Mouse (Mus musculus): Measurements from ENCODE around the gene Sugp1.
"Not testable (repeated sequence)": the region's sequence is repeated elsewhere in the genome, so short reads cannot be mapped to it uniquely, and the experiment has no call there.

The Sugp1 gene

GRCm38 (mm10) chr8:70042583-70043455, at the start of gene Sugp1, which contains the start of gene Mau2:
TSS of gene Sugp1 (plus strand) at chr8:70042813.
TSS of gene Mau2 (minus strand) at chr8:70042734.
- DNase-seq (ENCODE audit: low spot score in 2 of 2) = peak; percentile 91 to 95

GRCm38 (mm10) chr8:69995422-69995775, 47.2 kb upstream of the Sugp1 start:
- no peak for DNase-seq (ENCODE audit: low spot score in 2 of 2)

GRCm38 (mm10) chr8:69995776-69996588, 46.6 kb upstream of the Sugp1 start, which contains the start of gene Gatad2a:
TSS of gene Gatad2a (minus strand) at chr8:69996384.
- DNase-seq (ENCODE audit: low spot score in 2 of 2) = peak; percentile 100

GRCm38 (mm10) chr8:69996589-69997285, 45.9 kb upstream of the Sugp1 start:
- no peak for DNase-seq (ENCODE audit: low spot score in 2 of 2)

- DNase-seq (ENCODE audit: low spot score in 2 of 2) = no peak
Observed at GRCm38 (mm10) chr8:69998706-69999105, 43.9 kb upstream of the Sugp1 start.

GRCm38 (mm10) chr8:69999236-69999635, 43.4 kb upstream of the Sugp1 start:
- DNase-seq (ENCODE audit: low spot score in 2 of 2) = no peak

- no peak for DNase-seq (ENCODE audit: low spot score in 2 of 2)
Observed at GRCm38 (mm10) chr8:70000226-70000625, 42.4 kb upstream of the Sugp1 start.

- no peak for DNase-seq (ENCODE audit: low spot score in 2 of 2)
Observed at GRCm38 (mm10) chr8:70001176-70001891, 41.3 kb upstream of the Sugp1 start.

- DNase-seq (ENCODE audit: low spot score in 2 of 2) = not testable (repeated sequence)
Observed at GRCm38 (mm10) chr8:70001892-70002191, 40.8 kb upstream of the Sugp1 start.

GRCm38 (mm10) chr8:70003204-70003657, 39.4 kb upstream of the Sugp1 start:
- no peak for DNase-seq (ENCODE audit: low spot score in 2 of 2)

GRCm38 (mm10) chr8:70004345-70004744, 38.3 kb upstream of the Sugp1 start:
- DNase-seq (ENCODE audit: low spot score in 2 of 2) = no peak

- no peak for DNase-seq (ENCODE audit: low spot score in 2 of 2)
Observed at GRCm38 (mm10) chr8:70005178-70005577, 37.4 kb upstream of the Sugp1 start.

GRCm38 (mm10) chr8:70010796-70011195, 31.8 kb upstream of the Sugp1 start:
- DNase-seq (ENCODE audit: low spot score in 2 of 2) = not testable (repeated sequence)

GRCm38 (mm10) chr8:70012350-70012749, 30.3 kb upstream of the Sugp1 start:
- no peak for DNase-seq (ENCODE audit: low spot score in 2 of 2)

- DNase-seq (ENCODE audit: low spot score in 2 of 2) = no peak
Observed at GRCm38 (mm10) chr8:70012763-70013162, 29.9 kb upstream of the Sugp1 start.

- DNase-seq (ENCODE audit: low spot score in 2 of 2) = no peak
Observed at GRCm38 (mm10) chr8:70015017-70015416, 27.6 kb upstream of the Sugp1 start.

- DNase-seq (ENCODE audit: low spot score in 2 of 2) = no peak
Observed at GRCm38 (mm10) chr8:70023596-70023995, 19.0 kb upstream of the Sugp1 start.

- DNase-seq (ENCODE audit: low spot score in 2 of 2) = no peak
Observed at GRCm38 (mm10) chr8:70026151-70026550, 16.5 kb upstream of the Sugp1 start.

GRCm38 (mm10) chr8:70030255-70030654, 12.4 kb upstream of the Sugp1 start:
- DNase-seq (ENCODE audit: low spot score in 2 of 2) = no peak

GRCm38 (mm10) chr8:70037994-70038393, 4.6 kb upstream of the Sugp1 start:
- DNase-seq (ENCODE audit: low spot score in 2 of 2) = no peak

- DNase-seq (ENCODE audit: low spot score in 2 of 2) = peak; percentile 11 to 31
Observed at GRCm38 (mm10) chr8:70041885-70042546, 597 bp upstream of the Sugp1 start.

All from frontal cortex, postnatal 14 days (tissue).